Mouse (Mus musculus): ENCODE data around the gene March2. TPM values are rescaled to one million over a fixed set of nuclear protein-coding genes. Genes with fewer than 3 reads are reported as not detected.

March2 gene
- polyA plus RNA-seq, 1 experiment from 2014 or later, result 30.0 TPM

GRCm38 (mm10) chr17:33645073-33645472 is 73.4 kb downstream of the March2 start:
- H3K4me1 ChIP-seq (ENCODE audit: control insufficient read depth, insufficient read depth, low read length), result no peaks in the 10 kb centered on the region
- no peaks in the 10 kb centered on the region for H3K9me3 ChIP-seq (replicated peaks; ENCODE audit: control insufficient read depth, low read length)
- H3K9ac ChIP-seq (replicated peaks; ENCODE audit: low read length), result no peak overlapping the region
- ATAC-seq (replicated peaks; ENCODE audit: insufficient number of reproducible peaks, low FRiP score, low TSS enrichment, low read depth) (no peak), DNase-seq (ENCODE audit: low spot score) (no peak)
- no peak overlapping the region for H3K27ac ChIP-seq (replicated peaks; ENCODE audit: low read depth, low read length)
- no peaks in the 10 kb centered on the region for H3K27me3 ChIP-seq (ENCODE audit: control insufficient read depth, insufficient read depth, low read length)
- 96% methylated on average over 8 of the region's 8 CpGs for WGBS
- no peak overlapping the region for H3K4me2 ChIP-seq (ENCODE audit: low read depth, low read length)
- no peak overlapping the region for H3K4me3 ChIP-seq (ENCODE audit: low read depth, low read length)
- peaks cover 24% of the 10 kb centered on the region for H3K36me3 ChIP-seq (replicated peaks; ENCODE audit: control insufficient read depth, insufficient read depth, low read depth, low read length)

GRCm38 (mm10) chr17:33644068-33644467 is 74.4 kb downstream of the March2 start:
- ATAC-seq (replicated peaks; ENCODE audit: insufficient number of reproducible peaks, low FRiP score, low TSS enrichment, low read depth), result no peak
- 99% methylated on average over 4 of the region's 4 CpGs for WGBS
- peaks cover 17% of the 10 kb centered on the region for H3K36me3 ChIP-seq (replicated peaks; ENCODE audit: control insufficient read depth, insufficient read depth, low read depth, low read length)
- H3K27me3 ChIP-seq (ENCODE audit: control insufficient read depth, insufficient read depth, low read length), result no peaks in the 10 kb centered on the region
- H3K9ac ChIP-seq (replicated peaks; ENCODE audit: low read length), result no peak overlapping the region
- no peak for DNase-seq (ENCODE audit: low spot score)
- no peak overlapping the region for H3K27ac ChIP-seq (replicated peaks; ENCODE audit: low read depth, low read length)
- no peaks in the 10 kb centered on the region for H3K9me3 ChIP-seq (replicated peaks; ENCODE audit: control insufficient read depth, low read length)
- H3K4me2 ChIP-seq (ENCODE audit: low read depth, low read length), result no peak overlapping the region
- no peaks in the 10 kb centered on the region for H3K4me1 ChIP-seq (ENCODE audit: control insufficient read depth, insufficient read depth, low read length)
- H3K4me3 ChIP-seq (ENCODE audit: low read depth, low read length), result no peak overlapping the region

- DNase-seq (ENCODE audit: low spot score), result no peak
- Histone ChIP-seq H3K9ac (replicated peaks; ENCODE audit: low read length) (no peak overlapping the region), H3K27me3 (ENCODE audit: control insufficient read depth, insufficient read depth, low read length) (no peaks in the 10 kb centered on the region), H3K27ac (replicated peaks; ENCODE audit: low read depth, low read length) (no peak overlapping the region), H3K36me3 (replicated peaks; ENCODE audit: control insufficient read depth, insufficient read depth, low read depth, low read length) (peaks cover 4% of the 10 kb centered on the region), H3K4me3 (ENCODE audit: low read depth, low read length) (no peak overlapping the region), H3K4me2 (ENCODE audit: low read depth, low read length) (no peak overlapping the region), H3K4me1 (ENCODE audit: control insufficient read depth, insufficient read depth, low read length) (no peaks in the 10 kb centered on the region), H3K9me3 (replicated peaks; ENCODE audit: control insufficient read depth, low read length) (no peaks in the 10 kb centered on the region)
- no peak for ATAC-seq (replicated peaks; ENCODE audit: insufficient number of reproducible peaks, low FRiP score, low TSS enrichment, low read depth)
- WGBS, result 69% methylated on average over 6 of the region's 6 CpGs
Measured at GRCm38 (mm10) chr17:33639743-33640142, 78.7 kb downstream of the March2 start.

- Histone ChIP-seq H3K9ac (replicated peaks; ENCODE audit: low read length) (no peak within 1 kb of the TSS), H3K27ac (replicated peaks; ENCODE audit: low read depth, low read length) (no peak within 1 kb of the TSS), H3K4me1 (ENCODE audit: control insufficient read depth, insufficient read depth, low read length) (no peaks in the 10 kb centered on the region), H3K9me3 (replicated peaks; ENCODE audit: control insufficient read depth, low read length) (no peaks in the 10 kb centered on the region), H3K4me2 (ENCODE audit: low read depth, low read length) (no peak within 1 kb of the TSS), H3K4me3 (ENCODE audit: low read depth, low read length) (no peak within 1 kb of the TSS), H3K36me3 (replicated peaks; ENCODE audit: control insufficient read depth, insufficient read depth, low read depth, low read length) (no peaks in the 10 kb centered on the region; the same call in 1 of the 2 replicates), H3K27me3 (ENCODE audit: control insufficient read depth, insufficient read depth, low read length) (no peaks in the 10 kb centered on the region)
- 84% methylated on average over 4 of the region's 4 CpGs for WGBS
- DNase-seq (ENCODE audit: low spot score), result no peak
- ATAC-seq (replicated peaks; ENCODE audit: insufficient number of reproducible peaks, low FRiP score, low TSS enrichment, low read depth), result no peak
Measured at GRCm38 (mm10) chr17:33637516-33638276, 80.8 kb downstream of the March2 start, which contains the start of gene Pram1. Gene Pram1 (plus strand): TSS chr17:33638056.

- Histone ChIP-seq H3K9me3 (replicated peaks; ENCODE audit: control insufficient read depth, low read length) (no peaks in the 10 kb centered on the region), H3K4me1 (ENCODE audit: control insufficient read depth, insufficient read depth, low read length) (no peaks in the 10 kb centered on the region), H3K27ac (replicated peaks; ENCODE audit: low read depth, low read length) (no peak overlapping the region), H3K4me3 (ENCODE audit: low read depth, low read length) (no peak overlapping the region), H3K4me2 (ENCODE audit: low read depth, low read length) (no peak overlapping the region), H3K27me3 (ENCODE audit: control insufficient read depth, insufficient read depth, low read length) (no peaks in the 10 kb centered on the region), H3K9ac (replicated peaks; ENCODE audit: low read length) (no peak overlapping the region), H3K36me3 (replicated peaks; ENCODE audit: control insufficient read depth, insufficient read depth, low read depth, low read length) (peaks cover under 1% of the 10 kb centered on the region; the same call in 1 of the 2 replicates)
- WGBS, result 82% methylated on average over 2 of the region's 2 CpGs
- ATAC-seq (replicated peaks; ENCODE audit: insufficient number of reproducible peaks, low FRiP score, low TSS enrichment, low read depth), result no peak
- DNase-seq (ENCODE audit: low spot score), result no peak
Measured at GRCm38 (mm10) chr17:33637038-33637437, 81.4 kb downstream of the March2 start.

Other genes starting within 250 kb of the March2 start
- 36.1 and 38.9 TPM in 2 replicates for gene Adamts10, start 194.5 kb downstream of the March2 start, polyA plus RNA-seq (2014; fragmentation: Nextera tagmentation; extraction: Ambion mirVana)
- gene Myo1f, start 163.0 kb downstream of the March2 start, polyA plus RNA-seq (2014; fragmentation: Nextera tagmentation; extraction: Ambion mirVana), result 1.6 and 2.2 TPM in 2 replicates
- gene Zfp414, start 89.6 kb downstream of the March2 start, polyA plus RNA-seq (2014; fragmentation: Nextera tagmentation; extraction: Ambion mirVana), result 53.3 and 60.0 TPM in 2 replicates
- 0.32 and 0.61 TPM in 2 replicates for gene Pram1, start 80.6 kb downstream of the March2 start, polyA plus RNA-seq (2014; fragmentation: Nextera tagmentation; extraction: Ambion mirVana)
- gene Hnrnpm, start 31.8 kb downstream of the March2 start, polyA plus RNA-seq (2014; fragmentation: Nextera tagmentation; extraction: Ambion mirVana), result 613 and 725 TPM in 2 replicates
- 255 and 273 TPM in 2 replicates for gene Rab11b, start 41.9 kb upstream of the March2 start, polyA plus RNA-seq (2014; fragmentation: Nextera tagmentation; extraction: Ambion mirVana)
- 44.5 and 48.9 TPM in 2 replicates for gene Angptl4, start 63.2 kb upstream of the March2 start, polyA plus RNA-seq (2014; fragmentation: Nextera tagmentation; extraction: Ambion mirVana)
- gene Kank3, start 91.8 kb upstream of the March2 start, polyA plus RNA-seq (2014; fragmentation: Nextera tagmentation; extraction: Ambion mirVana), result 18.2 and 25.1 TPM in 2 replicates
- gene Rps28, start 105.9 kb upstream of the March2 start, polyA plus RNA-seq (2014; fragmentation: Nextera tagmentation; extraction: Ambion mirVana), result 824 and 897 TPM in 2 replicates
- gene Ndufa7, start 105.9 kb upstream of the March2 start, polyA plus RNA-seq (2014; fragmentation: Nextera tagmentation; extraction: Ambion mirVana), result 392 and 414 TPM in 2 replicates
- 76.2 and 80.9 TPM in 2 replicates for gene Cd320, start 124.4 kb upstream of the March2 start, polyA plus RNA-seq (2014; fragmentation: Nextera tagmentation; extraction: Ambion mirVana)
- not detected in 2 replicates for gene Gm7029, start 155.2 kb upstream of the March2 start, polyA plus RNA-seq (2014; fragmentation: Nextera tagmentation; extraction: Ambion mirVana)
- gene Kifc1, start 172.0 kb upstream of the March2 start, polyA plus RNA-seq (2014; fragmentation: Nextera tagmentation; extraction: Ambion mirVana), result 9.4 and 13.4 TPM in 2 replicates
- 0.36 TPM in 2 replicates for gene Platr17, start 186.5 kb upstream of the March2 start, polyA plus RNA-seq (2014; fragmentation: Nextera tagmentation; extraction: Ambion mirVana)
- 55.0 and 59.9 TPM in 2 replicates for gene Daxx, start 190.7 kb upstream of the March2 start, polyA plus RNA-seq (2014; fragmentation: Nextera tagmentation; extraction: Ambion mirVana)
- 11.3 and 12.8 TPM in 2 replicates for gene Tapbp, start 197.2 kb upstream of the March2 start, polyA plus RNA-seq (2014; fragmentation: Nextera tagmentation; extraction: Ambion mirVana)
- 7.3 and 8.4 TPM in 2 replicates for gene Zbtb22, start 197.2 kb upstream of the March2 start, polyA plus RNA-seq (2014; fragmentation: Nextera tagmentation; extraction: Ambion mirVana)
- 26.0 and 26.3 TPM in 2 replicates for gene Rgl2, start 210.9 kb upstream of the March2 start, polyA plus RNA-seq (2014; fragmentation: Nextera tagmentation; extraction: Ambion mirVana)
- gene Pfdn6, start 221.7 kb upstream of the March2 start, polyA plus RNA-seq (2014; fragmentation: Nextera tagmentation; extraction: Ambion mirVana), result 202 and 211 TPM in 2 replicates
- 25.2 and 28.6 TPM in 2 replicates for gene Wdr46, start 222.0 kb upstream of the March2 start, polyA plus RNA-seq (2014; fragmentation: Nextera tagmentation; extraction: Ambion mirVana)
- gene B3galt4, start 232.8 kb upstream of the March2 start, polyA plus RNA-seq (2014; fragmentation: Nextera tagmentation; extraction: Ambion mirVana), result 2.9 and 3.2 TPM in 2 replicates
- 26.9 and 27.7 TPM in 2 replicates for gene Vps52, start 237.1 kb upstream of the March2 start, polyA plus RNA-seq (2014; fragmentation: Nextera tagmentation; extraction: Ambion mirVana)
- gene Rps18, start 237.3 kb upstream of the March2 start, polyA plus RNA-seq (2014; fragmentation: Nextera tagmentation; extraction: Ambion mirVana), result 1,395 and 1,560 TPM in 2 replicates